Mouse (Mus musculus): ENCODE results near the gene Nkg7.

Gene Nkg7

GRCm38 (mm10) chr7:43447801-43448200 is 10.9 kb downstream of the Nkg7 start:
- DNase-seq (ENCODE audit: low spot score): no peak

GRCm38 (mm10) chr7:43448246-43448645 is 11.4 kb downstream of the Nkg7 start:
- no peak for DNase-seq (ENCODE audit: low spot score)

- DNase-seq (ENCODE audit: low spot score): no peak
Observed at GRCm38 (mm10) chr7:43449811-43450210, 12.9 kb downstream of the Nkg7 start.

- DNase-seq (ENCODE audit: low spot score): no peak
Observed at GRCm38 (mm10) chr7:43451726-43452125, 14.9 kb downstream of the Nkg7 start.

GRCm38 (mm10) chr7:43452609-43453008 is 15.7 kb downstream of the Nkg7 start:
- peak; percentile 14 for DNase-seq (ENCODE audit: low spot score)

- no peak for DNase-seq (ENCODE audit: low spot score)
Observed at GRCm38 (mm10) chr7:43453599-43454355, 16.9 kb downstream of the Nkg7 start.

- DNase-seq (ENCODE audit: low spot score): no peak
Observed at GRCm38 (mm10) chr7:43454371-43454770, 17.5 kb downstream of the Nkg7 start.

GRCm38 (mm10) chr7:43462851-43463250 is 26.0 kb downstream of the Nkg7 start, which contains the start of gene Vsig10l:
Gene Vsig10l, plus strand, starts transcription at chr7:43463151.
- no peak for DNase-seq (ENCODE audit: low spot score)

GRCm38 (mm10) chr7:43463976-43464375 is 27.1 kb downstream of the Nkg7 start:
- DNase-seq (ENCODE audit: low spot score): no peak

GRCm38 (mm10) chr7:43464864-43465343 is 28.0 kb downstream of the Nkg7 start:
- no peak for DNase-seq (ENCODE audit: low spot score)

GRCm38 (mm10) chr7:43465344-43466098 is 28.6 kb downstream of the Nkg7 start:
- peak; percentile 89 for DNase-seq (ENCODE audit: low spot score)

- peak; percentile 66 for DNase-seq (ENCODE audit: low spot score)
Observed at GRCm38 (mm10) chr7:43466099-43466694, 29.3 kb downstream of the Nkg7 start.

GRCm38 (mm10) chr7:43470373-43470772 is 33.5 kb downstream of the Nkg7 start:
- DNase-seq (ENCODE audit: low spot score): peak; percentile 32

GRCm38 (mm10) chr7:43475706-43476105 is 38.8 kb downstream of the Nkg7 start:
- no peak for DNase-seq (ENCODE audit: low spot score)

- no peak for DNase-seq (ENCODE audit: low spot score)
Observed at GRCm38 (mm10) chr7:43476376-43476775, 39.5 kb downstream of the Nkg7 start.

- no peak for DNase-seq (ENCODE audit: low spot score)
Observed at GRCm38 (mm10) chr7:43481191-43481590, 44.3 kb downstream of the Nkg7 start.

GRCm38 (mm10) chr7:43482090-43482716 is 45.3 kb downstream of the Nkg7 start:
- no peak for DNase-seq (ENCODE audit: low spot score)

- DNase-seq (ENCODE audit: low spot score): no peak
Observed at GRCm38 (mm10) chr7:43483236-43483635, 46.4 kb downstream of the Nkg7 start.

All from c-Kit-positive CD71-positive TER-119-positive erythroid progenitor cells, embryonic 14.5 days (primary cell).